Mouse (Mus musculus): Measurements from ENCODE around the gene Dmbx1.

Dmbx1 gene

GRCm38 (mm10) chr4:115886875-115887274, 52.9 kb downstream of the Dmbx1 start:
- no peak for DNase-seq (ENCODE audit: low spot score)

DNA sequence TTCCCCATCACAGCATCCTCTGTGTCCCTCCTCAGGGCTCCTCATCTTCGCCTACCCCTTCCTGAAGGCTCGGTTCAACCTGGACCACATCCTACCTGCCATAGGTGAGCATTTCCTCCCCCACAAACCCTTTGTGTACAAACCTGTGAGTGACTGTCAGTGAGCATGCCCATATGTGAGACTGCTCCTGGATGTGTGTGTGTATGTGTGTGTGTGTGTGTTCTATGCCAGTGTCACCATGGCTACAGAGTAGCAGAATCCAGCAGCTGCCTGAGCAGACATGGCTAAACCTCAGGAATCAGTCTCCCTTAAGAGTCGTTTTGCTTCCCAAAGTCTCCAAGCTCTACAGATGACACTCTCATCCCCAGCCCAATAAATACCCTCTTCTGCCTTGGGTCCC, 53.9 kb downstream of the Dmbx1 start:
- peak; percentile 41 for DNase-seq (ENCODE audit: low spot score)

DNA sequence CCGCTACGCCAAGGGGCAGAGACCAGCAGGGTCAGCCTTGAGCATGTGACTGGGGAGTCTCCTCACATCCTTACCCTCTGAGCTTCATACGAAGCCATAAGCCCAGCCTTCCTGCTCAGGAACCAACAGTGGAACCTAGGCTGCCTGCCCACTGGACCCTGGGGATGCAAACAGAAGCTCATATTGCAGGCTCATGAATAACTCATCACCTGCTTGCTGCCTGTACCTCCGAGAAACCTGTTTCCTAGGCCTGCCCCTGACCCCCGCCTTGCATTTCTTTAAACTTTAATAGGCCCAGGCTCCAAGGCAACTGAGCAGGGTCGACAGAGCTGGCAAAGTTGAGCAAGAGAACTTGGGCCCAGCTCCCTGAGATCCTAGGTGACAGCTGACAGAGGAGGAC, 55.7 kb downstream of the Dmbx1 start, which contains the start of gene Kncn:
TSS of gene Kncn (plus strand) at position 379 of the 400 bp plus-strand sequence.
- no peak for DNase-seq (ENCODE audit: low spot score)

- DNase-seq (ENCODE audit: low spot score), result no peak
Observed at GRCm38 (mm10) chr4:115882195-115882594, 57.5 kb downstream of the Dmbx1 start.

GRCm38 (mm10) chr4:115881183-115881582, 58.5 kb downstream of the Dmbx1 start:
- DNase-seq (ENCODE audit: low spot score), result peak; percentile 31

DNA sequence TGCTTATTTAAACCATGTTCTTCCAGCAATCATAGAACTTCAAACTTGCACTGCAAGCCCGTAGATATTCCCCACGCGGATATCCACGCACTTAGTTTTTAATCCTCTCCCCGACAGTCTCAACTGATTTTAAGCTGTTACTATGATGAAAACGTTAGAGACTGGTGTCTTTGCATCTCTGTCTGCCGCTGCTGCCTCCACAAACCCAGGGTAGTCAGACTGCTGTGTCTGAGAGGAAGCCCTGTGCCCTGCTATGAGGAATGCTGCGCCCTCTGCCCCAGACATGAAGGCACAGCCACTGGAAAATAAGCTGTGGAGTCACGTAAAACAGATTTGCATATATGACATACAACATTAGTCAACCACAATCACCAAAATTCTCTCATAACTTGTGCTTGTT, 60.9 kb downstream of the Dmbx1 start:
- DNase-seq (ENCODE audit: low spot score), result no peak

- DNase-seq (ENCODE audit: low spot score), result no peak
Observed at GRCm38 (mm10) chr4:115878216-115878678, 61.5 kb downstream of the Dmbx1 start.

DNA sequence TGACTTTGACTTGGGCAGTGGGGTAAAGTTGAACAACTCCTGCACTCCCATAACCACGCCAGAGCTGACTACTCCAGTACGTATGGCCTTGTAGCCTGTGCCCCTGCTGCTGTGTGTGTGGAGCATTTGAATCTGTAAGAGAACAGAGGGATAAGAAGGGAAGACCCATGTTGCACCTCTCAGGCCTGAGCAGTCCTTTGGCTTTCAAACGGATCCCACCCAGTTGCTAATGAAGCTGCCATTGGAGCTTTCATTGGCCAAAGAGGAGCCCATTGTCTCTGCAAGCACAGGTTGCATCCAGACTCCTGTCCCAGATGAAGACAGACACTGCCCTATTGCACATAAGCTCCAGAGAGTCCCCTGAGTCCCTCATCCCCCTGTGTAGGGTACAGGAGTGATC, 66.5 kb downstream of the Dmbx1 start:
- no peak for DNase-seq (ENCODE audit: low spot score)

DNA sequence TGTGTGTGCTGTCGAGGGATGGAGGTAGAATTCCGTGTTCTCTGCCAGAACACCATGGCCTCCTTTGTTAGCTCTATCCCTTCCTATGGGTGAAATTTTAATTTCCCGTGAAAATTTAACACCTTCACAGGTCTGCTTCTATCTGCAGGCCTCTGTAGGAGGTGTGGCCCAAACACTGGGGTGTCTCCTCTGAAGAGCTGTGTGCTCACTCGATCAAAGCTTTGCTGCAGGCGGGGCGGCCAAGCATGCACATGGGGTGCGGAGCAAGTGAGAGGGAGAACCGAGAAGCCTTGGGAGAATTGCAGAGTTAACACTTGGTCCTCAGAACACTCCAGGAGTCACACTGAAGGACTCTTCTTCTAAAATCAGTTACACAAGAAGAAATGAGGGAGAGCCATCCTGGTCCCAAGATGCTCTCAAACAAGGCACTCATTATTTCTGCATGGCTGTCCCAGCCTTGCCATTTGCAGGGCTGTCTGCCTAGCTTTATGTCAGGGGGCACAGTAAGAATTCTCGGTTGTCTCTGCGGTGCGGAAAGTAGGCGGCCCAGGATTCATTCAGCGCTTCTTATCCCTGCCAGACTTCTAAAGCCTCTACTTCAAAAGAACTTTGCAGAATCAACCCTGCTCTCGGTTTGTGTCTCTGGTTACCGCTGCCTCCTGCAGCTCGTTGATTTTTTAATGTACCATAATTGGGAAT, 70.1 kb downstream of the Dmbx1 start:
- no peak for DNase-seq (ENCODE audit: low spot score)
